Mouse (Mus musculus): ENCODE measurements around the gene Ucn.

DNA sequence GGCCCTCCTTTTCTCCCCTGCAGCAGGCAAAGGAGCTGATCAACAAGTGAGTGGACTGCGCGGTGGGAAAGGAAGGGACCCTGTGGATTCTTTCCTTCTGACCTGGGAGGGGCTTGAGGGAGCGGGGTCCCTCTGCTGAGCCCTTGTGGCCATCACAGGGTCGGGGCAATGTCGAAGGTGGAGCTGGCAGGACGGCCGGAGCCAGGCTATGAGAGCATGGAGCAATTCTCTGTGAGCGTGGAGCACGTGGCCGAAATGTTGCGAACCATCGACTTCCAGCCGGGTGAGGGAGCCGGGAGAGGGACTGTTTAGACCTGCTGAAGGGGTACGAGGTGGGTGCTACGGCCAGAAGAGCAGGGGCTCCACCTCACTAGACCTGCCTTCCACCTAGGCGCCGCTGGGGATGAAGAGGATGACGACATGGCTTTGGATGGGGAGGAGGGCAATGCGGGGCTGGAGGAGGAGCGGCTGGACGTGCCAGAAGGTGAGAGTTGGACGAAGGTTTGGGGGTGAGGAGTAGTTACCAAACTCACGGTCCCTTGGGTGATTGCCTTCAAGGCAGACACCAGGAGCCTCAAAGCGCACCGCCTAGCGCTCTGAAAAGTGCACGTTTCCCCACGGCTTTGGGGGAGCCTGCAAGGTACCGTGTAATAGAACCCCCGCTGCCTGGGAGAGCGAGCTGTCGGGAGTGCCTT lies 1.8 kb downstream of the Ucn start:
- no peak for TF ChIP-seq CTCF (IDR thresholded peaks at IDR 0.05; ENCODE audit: borderline replicate concordance, extremely low read depth, insufficient read depth, insufficient read length)
- TF ChIP-seq POLR2A (IDR thresholded peaks at IDR 0.05; ENCODE audit: borderline replicate concordance, extremely low read depth, insufficient read depth, insufficient read length, poor library complexity, severe bottlenecking): no peak

Measured in brain, embryonic 14.5 days (tissue).